Mouse (Mus musculus) heart, embryonic 11.5 days (tissue): ENCODE measurements around the gene Sh3pxd2a. TPM values are rescaled to one million over a fixed set of nuclear protein-coding genes. Genes with fewer than 3 reads are reported as not detected.

Source experiments
- ATAC-seq: fragments of 200-750 bp; cut with Nextera tagmentation; replicated peaks from 2 replicates; pipeline ENCODE4 v1.8.0; 2017; ENCODE audit warnings: moderate library complexity; ENCODE audit not compliant: insufficient number of reproducible peaks, low FRiP score, low TSS enrichment
- H3K27ac ChIP-seq: fragments of 300-500 bp; sonication (generic); 2 replicates; pipeline ENCODE4 v1.5.1; 2014; ENCODE audit warnings: mild to moderate bottlenecking, low read depth, low read length
- H3K27me3 ChIP-seq: fragments of 300-500 bp; sonication (generic); 2 replicates; pipeline ENCODE4 v1.6.1; 2014; ENCODE audit warnings: mild to moderate bottlenecking, low read length, mixed read lengths; ENCODE audit not compliant: control insufficient read depth, insufficient read depth
- H3K36me3 ChIP-seq: fragments of 300-500 bp; sonication (generic); 2 replicates; pipeline ENCODE4 v1.6.1; 2014; ENCODE audit warnings: mild to moderate bottlenecking, low read length, moderate library complexity, mixed read lengths; ENCODE audit not compliant: control insufficient read depth, insufficient read depth
- H3K4me1 ChIP-seq: fragments of 300-500 bp; sonication (generic); 2 replicates; pipeline ENCODE4 v1.6.1; 2014; ENCODE audit warnings: low read length; ENCODE audit not compliant: control insufficient read depth, insufficient read depth
- H3K4me2 ChIP-seq: fragments of 300-500 bp; sonication (generic); 2 replicates; pipeline ENCODE4 v1.6.1; 2014; ENCODE audit warnings: mild to moderate bottlenecking, moderate library complexity
- H3K4me3 ChIP-seq: fragments of 300-500 bp; sonication (generic); 2 replicates; pipeline ENCODE4 v1.5.1; 2014; ENCODE audit warnings: low read depth, low read length
- H3K9ac ChIP-seq: fragments of 300-500 bp; sonication (generic); 2 replicates; pipeline ENCODE4 v1.6.1; 2014; ENCODE audit warnings: mild to moderate bottlenecking, low read depth, low read length, moderate library complexity
- H3K9me3 ChIP-seq: fragments of 300-500 bp; sonication (generic); replicated peaks from 2 replicates; pipeline ENCODE4 v1.6.1; 2016; ENCODE audit warnings: low read length; ENCODE audit not compliant: control insufficient read depth
- WGBS: fragments of 180-500 bp; shearing (Covaris S2); extraction: QIAGEN DNeasy Blood & Tissue Kit; methylation state at CpG from one replicate; pipeline ENCODE4 v1.1.7; 2014; ENCODE audit not compliant: insufficient replicate concordance; 5-methylcytosine and 5-hydroxymethylcytosine counted together
- microRNA-seq: library from miRNA; unstranded; fragments of <30 nt; microRNA quantifications from one replicate; pipeline ENCODE4, GENCODE M21; 2016; ENCODE audit warnings: borderline number of aligned reads
- polyA plus RNA-seq: library from polyadenylated mRNA; unstranded; fragments of >200 nt; fragmentation: Nextera tagmentation; extraction: Ambion mirVana; gene quantifications from 2 replicates; pipeline ENCODE4 v1.2.1, GENCODE M21; 2014

Gene Sh3pxd2a
- polyA plus RNA-seq, 1 experiment from 2014 or later = 10.1 TPM

DNA sequence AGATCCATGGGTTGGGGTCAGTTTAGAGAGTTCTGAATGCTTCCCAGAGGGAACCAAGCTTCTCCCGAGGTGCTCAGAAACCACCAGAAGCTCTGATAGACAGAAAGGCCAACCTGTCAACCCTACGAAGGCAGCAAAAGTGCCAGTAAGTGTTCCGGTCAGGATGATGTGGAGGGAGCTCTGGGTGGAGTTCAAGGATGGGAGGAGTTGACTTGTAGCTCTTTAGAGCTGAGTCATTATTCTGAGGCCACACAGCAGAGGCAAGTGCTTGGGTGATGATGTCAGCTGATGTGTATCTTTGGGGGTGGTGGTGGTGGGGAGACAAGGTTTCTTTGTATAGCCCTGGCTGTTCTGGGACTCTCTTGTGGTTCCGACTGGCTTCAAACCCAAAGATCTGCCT lies 244.6 kb downstream of the Sh3pxd2a start:
- no peak overlapping the region for H3K9ac ChIP-seq
- WGBS = 65% methylated on average over 4 of the region's 4 CpGs
- no peak for ATAC-seq
- H3K36me3 ChIP-seq = no peaks in the 10 kb centered on the region
- H3K4me3 ChIP-seq = no peak overlapping the region
- no peaks in the 10 kb centered on the region for H3K27me3 ChIP-seq
- no peaks in the 10 kb centered on the region for H3K9me3 ChIP-seq
- no peak overlapping the region for H3K4me2 ChIP-seq
- peaks cover 5% of the 10 kb centered on the region for H3K4me1 ChIP-seq
- H3K27ac ChIP-seq = no peak overlapping the region

DNA sequence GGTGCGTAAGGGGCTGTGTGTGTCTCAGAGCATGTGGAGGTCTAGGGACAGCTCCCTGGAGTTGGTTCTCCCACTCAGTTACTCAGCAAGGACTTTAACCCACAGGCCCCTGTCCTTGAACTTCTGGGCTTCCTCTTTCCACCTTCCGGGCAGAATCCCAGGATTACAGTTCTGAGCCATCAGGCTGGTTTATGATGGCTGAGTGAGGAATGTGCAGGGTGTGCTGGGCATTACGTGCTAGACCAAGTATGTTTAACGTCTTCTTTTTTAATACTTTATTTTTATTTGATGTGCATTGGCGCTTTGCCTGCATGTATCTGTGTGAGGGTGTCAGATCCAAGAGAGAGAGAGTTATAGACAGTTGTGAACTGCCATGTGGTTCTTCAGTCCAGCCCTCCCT lies 247.4 kb downstream of the Sh3pxd2a start:
- Histone ChIP-seq H3K9ac (no peak overlapping the region), H3K27ac (no peak overlapping the region), H3K4me2 (no peak overlapping the region), H3K4me3 (no peak overlapping the region), H3K36me3 (no peaks in the 10 kb centered on the region), H3K9me3 (no peaks in the 10 kb centered on the region), H3K4me1 (no peaks in the 10 kb centered on the region), H3K27me3 (no peaks in the 10 kb centered on the region)
- no peak for ATAC-seq
- 85% methylated on average over 5 of the region's 5 CpGs for WGBS

GRCm38 (mm10) chr19:47213470-47213869 lies 250.7 kb downstream of the Sh3pxd2a start:
- no peak overlapping the region for H3K4me3 ChIP-seq
- no peaks in the 10 kb centered on the region for H3K9me3 ChIP-seq
- no peak overlapping the region for H3K27ac ChIP-seq
- no peak for ATAC-seq
- 42% methylated on average over 1 of the region's 1 CpGs for WGBS
- no peaks in the 10 kb centered on the region for H3K27me3 ChIP-seq
- no peak overlapping the region for H3K4me2 ChIP-seq
- H3K9ac ChIP-seq = no peak overlapping the region
- no peaks in the 10 kb centered on the region for H3K4me1 ChIP-seq
- no peaks in the 10 kb centered on the region for H3K36me3 ChIP-seq

- WGBS = 82% methylated on average over 7 of the region's 7 CpGs
- Histone ChIP-seq H3K9ac (no peak overlapping the region), H3K36me3 (no peaks in the 10 kb centered on the region), H3K4me1 (no peaks in the 10 kb centered on the region), H3K4me2 (no peak overlapping the region), H3K27me3 (no peaks in the 10 kb centered on the region), H3K27ac (no peak overlapping the region), H3K4me3 (no peak overlapping the region), H3K9me3 (no peaks in the 10 kb centered on the region)
- ATAC-seq = no peak
These were observed 251.8 kb downstream of the Sh3pxd2a start for GRCm38 (mm10) chr19:47212401-47212800.

- ATAC-seq = no peak
- Histone ChIP-seq H3K9me3 (no peaks in the 10 kb centered on the region), H3K36me3 (no peaks in the 10 kb centered on the region), H3K4me3 (no peak overlapping the region), H3K27ac (no peak overlapping the region), H3K9ac (no peak overlapping the region), H3K4me1 (no peaks in the 10 kb centered on the region), H3K4me2 (no peak overlapping the region), H3K27me3 (no peaks in the 10 kb centered on the region)
- WGBS = 80% methylated on average over 10 of the region's 10 CpGs
These were observed 252.4 kb downstream of the Sh3pxd2a start for GRCm38 (mm10) chr19:47211609-47212312.

- Histone ChIP-seq H3K4me2 (no peak overlapping the region), H3K27ac (no peak overlapping the region), H3K36me3 (no peaks in the 10 kb centered on the region), H3K4me1 (no peaks in the 10 kb centered on the region), H3K4me3 (no peak overlapping the region), H3K9me3 (no peaks in the 10 kb centered on the region), H3K9ac (no peak overlapping the region), H3K27me3 (no peaks in the 10 kb centered on the region)
- no peak for ATAC-seq
- 80% methylated on average over 4 of the region's 4 CpGs for WGBS
These were observed 253.8 kb downstream of the Sh3pxd2a start for GRCm38 (mm10) chr19:47210432-47210831.

Small RNAs within 50 kb of the gene (microRNA-seq; reads per million reads assigned to microRNA genes)
- gene Mir6995 = not detected

Other genes with a start within 250 kb of the Sh3pxd2a start
- 40.0 and 41.6 TPM in 2 replicates for gene Stn1, start 73.1 kb upstream of the Sh3pxd2a start, polyA plus RNA-seq
- gene Slk, start 115.3 kb upstream of the Sh3pxd2a start, polyA plus RNA-seq = 11.3 and 14.1 TPM in 2 replicates
- gene Col17a1, start 227.7 kb upstream of the Sh3pxd2a start, polyA plus RNA-seq = 0.41 and 0.44 TPM in 2 replicates